Mouse (Mus musculus) layer of hippocampus, adult 18-20 months (tissue): ENCODE data around the gene Mettl9. TPM values are rescaled to one million over a fixed set of nuclear protein-coding genes. Genes with fewer than 3 reads are reported as not detected.
A peak's percentile ranks its signal among the peaks of the same experiment; 100 is the strongest.

Source experiments
- DNase-seq, 2 experiments: peaks; one replicate each; pipeline ENCODE4 v3.0.0; 2022; ENCODE audit warnings: low spot score in 2 of 2
- total RNA-seq, 2 experiments: library from RNA; stranded (reverse); gene quantifications; 2 replicates each; pipeline ENCODE4 v1.2.3; 2021

Gene Mettl9
- total RNA-seq, 2 experiments from 2014 or later: 75.6 to 82.8 TPM

DNA sequence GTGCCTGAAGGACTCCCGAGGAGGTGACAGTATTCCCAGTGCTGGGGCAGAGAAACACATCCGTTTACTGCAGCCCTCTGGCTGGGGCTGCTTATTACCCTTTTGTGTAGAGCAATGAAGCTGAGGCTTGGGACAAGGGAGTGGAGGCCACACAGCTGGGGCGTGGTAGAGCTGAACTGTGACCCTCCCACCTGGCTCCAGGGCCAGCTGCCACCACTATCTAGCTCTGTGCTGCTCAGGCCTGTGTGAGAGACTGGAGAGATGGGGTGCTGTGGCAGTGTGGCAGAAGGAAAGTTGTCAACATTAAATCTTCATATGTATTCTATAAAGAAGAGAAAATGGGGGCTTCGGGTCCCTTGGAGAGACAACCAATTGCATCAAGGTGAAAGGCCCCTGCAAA, 58.8 kb downstream of the Mettl9 start:
- DNase-seq: no peak

DNA sequence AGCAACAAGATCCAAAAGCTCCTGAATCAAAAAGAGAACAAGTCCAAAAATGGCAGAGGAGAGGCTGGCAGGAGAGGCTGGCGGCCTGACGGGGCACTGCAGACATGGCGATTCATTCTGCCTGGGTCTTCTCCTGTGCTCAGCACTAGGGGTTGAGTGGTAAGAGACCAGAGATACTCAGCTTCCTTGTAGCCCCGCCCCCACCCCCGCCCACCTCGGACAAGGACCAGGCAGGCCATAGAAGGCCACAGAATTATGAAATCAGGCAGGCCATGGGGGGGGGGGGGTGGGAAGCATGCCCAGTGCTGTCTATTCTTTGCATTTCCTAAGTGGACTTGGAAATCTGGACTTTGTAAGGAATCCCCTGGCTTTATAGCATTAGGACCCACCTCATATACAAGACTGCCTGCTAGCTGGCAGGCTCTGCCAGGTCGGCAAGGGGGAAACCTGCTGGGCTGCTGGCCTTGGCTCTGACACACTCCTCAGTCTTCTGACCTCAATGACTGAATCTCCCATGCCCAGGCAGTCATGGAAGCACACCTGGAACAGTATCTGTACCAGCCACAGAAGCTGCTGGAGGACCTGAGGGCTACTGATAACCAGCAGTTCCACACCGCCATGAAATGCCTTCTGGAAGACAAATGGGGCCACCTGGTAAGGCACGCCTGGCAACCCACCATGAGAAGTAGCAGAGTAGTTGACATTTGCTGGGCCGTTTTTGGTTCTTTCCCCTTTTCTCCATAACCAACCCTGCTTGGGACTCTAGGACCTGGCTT, 64.6 kb downstream of the Mettl9 start:
- no peak for DNase-seq

DNA sequence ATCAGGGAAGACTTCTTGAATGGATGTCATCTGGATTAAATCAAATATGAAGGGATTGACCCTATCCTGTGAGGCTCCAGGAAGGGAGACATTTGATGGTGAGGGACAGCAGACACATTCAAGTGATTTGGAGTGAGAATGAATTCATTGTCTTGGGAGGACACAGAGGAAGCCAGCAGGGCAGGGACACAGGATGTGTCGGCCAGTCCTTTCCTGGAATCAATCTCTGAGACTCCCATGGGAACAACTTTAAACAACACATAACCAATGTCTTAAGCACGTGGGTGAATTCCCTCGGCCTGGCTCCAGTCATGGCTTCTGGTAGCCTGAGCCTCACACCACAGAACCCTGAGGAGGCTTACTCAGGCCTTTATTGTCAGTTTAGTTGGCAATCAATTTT, 73.6 kb downstream of the Mettl9 start:
- no peak for DNase-seq

DNA sequence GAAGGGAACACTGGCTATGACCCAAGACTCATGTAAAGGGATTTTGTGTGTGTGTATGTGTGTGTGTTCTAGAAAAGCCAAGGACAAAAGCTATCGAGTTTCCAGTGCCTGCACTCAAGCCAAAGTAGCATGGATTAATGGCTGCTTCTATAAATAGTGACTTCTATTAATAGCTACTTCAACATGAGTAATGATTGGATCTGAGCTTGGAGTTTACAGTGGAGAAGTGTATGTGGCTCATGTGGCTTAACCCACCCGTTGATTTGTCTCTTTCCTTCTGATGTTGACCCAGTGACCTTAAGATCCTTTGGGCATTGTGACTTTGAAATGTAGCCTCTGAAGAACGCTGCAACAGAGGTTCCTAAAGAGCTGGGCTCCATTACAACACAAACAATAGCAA, 77.1 kb downstream of the Mettl9 start:
- no peak for DNase-seq

DNA sequence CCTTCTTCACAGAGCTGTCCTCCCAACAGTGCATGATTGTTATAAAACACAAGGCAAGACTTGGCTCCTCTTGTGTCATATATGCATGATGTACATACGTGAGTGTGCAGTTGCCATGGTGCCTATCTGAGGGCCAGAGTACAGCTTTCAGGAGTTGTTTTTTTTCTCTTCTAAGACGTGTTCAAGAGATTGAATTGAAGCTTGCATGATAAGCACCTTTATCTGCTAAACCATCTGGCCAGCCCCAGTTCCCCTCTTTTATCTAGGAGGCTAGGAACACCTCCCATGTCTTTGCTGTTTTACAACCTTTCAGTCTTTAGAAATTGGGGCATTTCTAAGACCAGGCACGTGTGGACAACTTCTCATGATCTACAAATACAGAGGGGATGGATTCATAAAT, 77.5 kb downstream of the Mettl9 start:
- DNase-seq: no peak

DNA sequence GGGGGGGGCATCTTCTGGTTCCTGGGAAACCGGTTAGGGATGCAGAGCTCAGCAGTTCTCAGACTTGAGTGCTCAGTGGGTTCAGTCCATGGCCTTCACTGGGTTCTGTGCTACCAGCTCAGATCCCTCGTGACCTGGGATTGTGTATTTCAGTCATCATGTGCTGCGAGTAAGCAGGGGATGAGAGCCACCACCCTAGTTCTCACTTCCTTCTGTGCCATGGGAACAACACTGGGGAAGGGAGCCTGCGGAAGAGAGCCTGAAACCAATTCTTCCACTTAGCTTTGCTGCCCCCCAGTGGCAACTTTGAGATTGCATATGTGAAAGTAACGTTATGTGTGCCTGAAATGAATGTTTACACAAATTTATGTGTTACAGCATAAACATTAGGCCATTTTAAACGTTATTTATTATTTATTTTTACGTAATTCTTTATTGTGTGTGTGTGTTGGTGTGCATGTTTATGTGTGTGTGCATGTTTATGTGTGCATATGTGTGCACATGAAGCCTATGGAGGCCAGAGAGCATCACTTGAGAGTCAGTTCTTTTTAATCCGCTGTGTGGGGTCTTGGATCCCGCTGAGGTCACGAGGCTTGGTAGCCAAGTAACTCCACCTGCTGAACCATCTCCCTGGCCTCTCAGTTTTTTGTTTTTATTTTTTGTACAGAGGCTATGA, 86.0 kb downstream of the Mettl9 start:
- peak; percentile 70 to 93 for DNase-seq

Other genes with a start within 250 kb of the Mettl9 start
- gene Gm5737, start 222.1 kb upstream of the Mettl9 start, total RNA-seq: under 1 TPM in 1 of 2 experiments, not detected in 1; 0.32 TPM
- gene Eef2k, start 191.6 kb upstream of the Mettl9 start, total RNA-seq: 10 to 100 TPM; 25.2 to 29.2 TPM
- gene Polr3e, start 116.7 kb upstream of the Mettl9 start, total RNA-seq: 10 to 100 TPM; 24.3 to 28.0 TPM
- 1 to 10 TPM; 4.4 to 4.8 TPM for gene Cdr2, start 52.1 kb upstream of the Mettl9 start, total RNA-seq
- gene Mfsd13b, start 51.9 kb upstream of the Mettl9 start, total RNA-seq: 1 to 10 TPM; 1.5 to 2.7 TPM
- gene Igsf6, start 40.1 kb downstream of the Mettl9 start, total RNA-seq: under 1 TPM in 1 of 2 experiments, not detected in 1; 0.30 TPM
- under 1 TPM; 0.12 to 0.53 TPM for gene Otoa, start 47.2 kb downstream of the Mettl9 start, total RNA-seq